Mouse (Mus musculus): ENCODE data around the gene Tmem161b.

Gene Tmem161b

DNA sequence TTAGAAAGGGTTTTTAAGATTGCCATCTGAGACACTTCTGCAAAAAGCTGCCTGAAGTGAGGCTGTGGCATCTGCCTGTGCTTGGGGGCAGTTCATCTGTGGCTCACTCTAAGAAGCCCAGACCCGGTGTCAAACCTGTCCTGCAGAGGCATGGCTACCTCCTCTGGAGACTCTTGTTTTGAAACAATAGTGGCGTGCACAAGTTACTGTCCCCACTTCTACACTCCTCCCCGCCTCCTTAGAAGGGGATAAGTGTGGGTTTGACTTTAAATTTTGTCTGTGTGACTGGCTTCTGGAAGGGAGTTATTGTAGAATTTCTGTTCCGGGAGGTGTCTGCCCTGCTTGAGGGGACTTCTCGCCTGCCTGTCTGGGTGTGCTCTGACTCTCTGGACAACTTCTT lies 121.2 kb downstream of the Tmem161b start:
- CTCF ChIA-PET = no interaction called here
- POLR2A ChIA-PET = no interaction called here

DNA sequence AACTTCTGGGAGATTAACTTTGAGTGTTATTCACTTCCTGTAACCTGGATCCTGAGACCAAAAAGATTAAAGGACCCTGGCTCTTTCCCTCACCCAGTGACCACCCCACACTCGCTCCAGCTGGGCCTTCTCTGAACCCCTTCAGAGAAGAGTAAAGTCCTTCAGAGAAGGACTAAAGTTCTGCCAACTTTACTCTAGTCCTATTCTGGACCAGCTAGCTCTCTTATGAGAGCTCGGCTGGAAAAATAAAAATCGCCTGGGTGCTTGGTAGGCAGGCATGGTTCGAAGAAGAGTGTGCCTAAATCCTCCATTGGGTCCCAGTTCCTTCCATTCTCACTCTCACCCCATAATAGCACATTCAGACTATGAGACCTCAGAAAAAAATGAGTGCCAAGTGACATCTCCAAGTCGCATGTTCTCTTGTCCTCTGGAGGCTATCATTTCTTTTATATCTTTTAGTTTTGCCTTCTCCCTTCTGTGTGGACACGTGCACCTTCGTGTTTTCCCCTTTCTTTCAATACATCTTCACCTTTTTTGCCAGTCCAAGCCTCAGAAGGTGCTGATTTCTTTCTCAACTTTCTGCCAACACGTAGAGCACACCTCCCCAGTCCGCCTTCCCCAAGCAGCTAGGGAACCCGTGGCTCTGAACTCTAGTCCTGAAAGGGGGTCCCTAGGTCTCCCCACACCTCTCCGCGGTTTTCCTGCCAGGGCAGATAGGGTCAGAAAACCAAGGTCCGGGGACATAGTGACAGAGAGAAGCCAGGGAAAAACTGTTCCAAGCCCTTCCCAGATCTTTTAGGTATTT lies 121.8 kb downstream of the Tmem161b start:
- ChIA-PET CTCF (no interaction called here), POLR2A (interaction anchor here in 1 of 4 experiments (0.6 kb wide), 1 partner anchor 34 kb away, joined by 6 read pairs; no protein-coding TSS in a partner anchor)

DNA sequence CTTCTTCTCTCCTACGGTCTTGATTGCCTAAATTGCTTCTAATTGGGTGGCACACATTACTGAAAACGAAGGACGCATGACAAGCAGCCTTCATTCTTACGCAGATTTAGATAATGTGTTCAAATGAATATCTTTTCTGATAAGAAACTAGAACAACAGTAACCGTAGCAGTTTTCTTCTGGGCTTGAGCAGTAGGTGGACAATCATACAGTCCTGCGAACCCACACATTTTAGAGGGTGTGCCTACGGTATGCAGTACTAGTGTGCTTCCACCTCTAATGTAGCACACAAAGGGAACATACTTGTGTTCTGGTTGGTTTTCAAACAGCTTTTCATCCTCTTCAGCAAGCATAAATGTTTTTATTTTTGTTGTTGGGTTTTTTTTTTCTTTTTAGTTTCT lies 122.6 kb downstream of the Tmem161b start:
- CTCF ChIA-PET = interaction anchor here in 1 of 4 experiments (0.6 kb wide), 1 partner anchor 60 kb away, joined by 4 read pairs; no protein-coding TSS in a partner anchor
- POLR2A ChIA-PET = no interaction called here

DNA sequence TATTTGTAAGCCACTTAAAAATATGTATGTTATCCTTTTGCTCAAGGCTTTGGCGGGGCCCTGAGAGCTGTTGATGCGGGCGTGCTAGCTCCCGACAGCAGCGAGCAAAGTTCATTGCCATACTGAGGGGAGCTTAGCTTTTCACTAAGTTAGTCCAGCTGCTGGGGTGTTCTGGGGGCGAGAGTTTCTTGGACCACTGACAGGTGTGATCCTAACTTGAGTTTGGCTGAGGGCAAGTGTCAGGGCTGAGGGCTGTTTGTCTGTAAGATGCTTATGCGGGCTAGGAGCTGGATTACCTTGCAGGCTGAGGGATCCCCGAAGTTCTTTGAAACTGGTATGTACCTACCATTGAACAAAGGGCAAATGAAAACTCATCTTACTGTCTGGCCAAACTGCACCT lies 123.0 kb downstream of the Tmem161b start:
- ChIA-PET POLR2A (no interaction called here), CTCF (interaction anchor here in 1 of 4 experiments (0.6 kb wide), 1 partner anchor 60 kb away, joined by 4 read pairs; no protein-coding TSS in a partner anchor)
